Mouse (Mus musculus) heart, embryonic 15.5 days (tissue): ENCODE results near the gene Brms1l. TPM values are rescaled to one million over a fixed set of nuclear protein-coding genes. Genes with fewer than 3 reads are reported as not detected.
A peak's percentile ranks its signal among the peaks of the same experiment; 100 is the strongest.

ENCODE experiments used
- ATAC-seq: fragments of 200-750 bp; cut with Nextera tagmentation; replicated peaks from 2 replicates; pipeline ENCODE4 v1.8.0; 2017; ENCODE audit warnings: low read depth, moderate TSS enrichment; ENCODE audit not compliant: insufficient number of reproducible peaks, insufficient read depth, low FRiP score
- H3K27ac ChIP-seq: fragments of 300-500 bp; sonication (generic); 2 replicates; pipeline ENCODE4 v1.5.1; 2015; ENCODE audit warnings: mild to moderate bottlenecking, inconsistent platforms
- H3K27me3 ChIP-seq: fragments of 300-500 bp; sonication (generic); 2 replicates; pipeline ENCODE4 v1.6.1; 2015; ENCODE audit warnings: inconsistent platforms
- H3K36me3 ChIP-seq: fragments of 300-500 bp; sonication (generic); 2 replicates; pipeline ENCODE4 v1.6.1; 2015; ENCODE audit warnings: mild to moderate bottlenecking, inconsistent platforms
- H3K4me1 ChIP-seq: fragments of 300-500 bp; sonication (generic); replicated peaks from 2 replicates; pipeline ENCODE4 v1.6.1; 2015; ENCODE audit warnings: inconsistent platforms
- H3K4me2 ChIP-seq: fragments of 300-500 bp; sonication (generic); 2 replicates; pipeline ENCODE4 v1.6.1; 2015; ENCODE audit warnings: inconsistent platforms, mild to moderate bottlenecking, moderate library complexity
- H3K4me3 ChIP-seq: fragments of 300-500 bp; sonication (generic); 2 replicates; pipeline ENCODE4 v1.5.1; 2015; ENCODE audit warnings: mild to moderate bottlenecking, inconsistent platforms
- H3K9ac ChIP-seq: fragments of 300-500 bp; sonication (generic); 2 replicates; pipeline ENCODE4 v1.6.1; 2015; ENCODE audit warnings: mild to moderate bottlenecking, inconsistent platforms
- H3K9me3 ChIP-seq: fragments of 300-500 bp; sonication (generic); replicated peaks from 2 replicates; pipeline ENCODE4 v1.6.1; 2016; ENCODE audit warnings: inconsistent platforms
- WGBS: fragments of 180-500 bp; shearing (Covaris S2); methylation state at CpG from one replicate; pipeline ENCODE4 v1.1.7; 2015; ENCODE audit warnings: mixed read lengths; 5-methylcytosine and 5-hydroxymethylcytosine counted together
- polyA plus RNA-seq: library from polyadenylated mRNA; unstranded; fragments of >200 nt; fragmentation: Nextera tagmentation; extraction: Ambion mirVana; gene quantifications from 2 replicates; pipeline ENCODE4 v1.2.1, GENCODE M21; 2015

The Brms1l gene
- polyA plus RNA-seq, 1 experiment from 2014 or later: 24.6 TPM

GRCm38 (mm10) chr12:55825537-55825936 is 10.6 kb upstream of the Brms1l start:
- H3K27me3 ChIP-seq: no peaks in the 10 kb centered on the region
- no peaks in the 10 kb centered on the region for H3K9me3 ChIP-seq
- no peak overlapping the region for H3K4me3 ChIP-seq
- no peaks in the 10 kb centered on the region for H3K36me3 ChIP-seq
- no peak overlapping the region for H3K27ac ChIP-seq
- H3K4me1 ChIP-seq: peaks cover 4% of the 10 kb centered on the region; the same call in 1 of the 2 replicates
- 64% methylated on average over 2 of the region's 2 CpGs for WGBS
- H3K4me2 ChIP-seq: no peak overlapping the region
- H3K9ac ChIP-seq: no peak overlapping the region
- ATAC-seq: no peak

- Histone ChIP-seq H3K27me3 (no peaks in the 10 kb centered on the region), H3K4me3 (no peak overlapping the region), H3K4me1 (no peaks in the 10 kb centered on the region), H3K27ac (no peak overlapping the region), H3K9me3 (no peaks in the 10 kb centered on the region), H3K36me3 (no peaks in the 10 kb centered on the region), H3K9ac (no peak overlapping the region), H3K4me2 (no peak overlapping the region)
- ATAC-seq: no peak
- WGBS: 17% methylated on average over 2 of the region's 2 CpGs
Observed at GRCm38 (mm10) chr12:55831101-55831500, 5.0 kb upstream of the Brms1l start.

GRCm38 (mm10) chr12:55832961-55833360 is 3.2 kb upstream of the Brms1l start:
- no peaks in the 10 kb centered on the region for H3K36me3 ChIP-seq
- H3K9ac ChIP-seq: no peak overlapping the region
- H3K4me3 ChIP-seq: no peak overlapping the region
- ATAC-seq: no peak
- no peaks in the 10 kb centered on the region for H3K27me3 ChIP-seq
- no peaks in the 10 kb centered on the region for H3K9me3 ChIP-seq
- peaks cover 5% of the 10 kb centered on the region for H3K4me1 ChIP-seq
- H3K4me2 ChIP-seq: no peak overlapping the region
- H3K27ac ChIP-seq: no peak overlapping the region

DNA sequence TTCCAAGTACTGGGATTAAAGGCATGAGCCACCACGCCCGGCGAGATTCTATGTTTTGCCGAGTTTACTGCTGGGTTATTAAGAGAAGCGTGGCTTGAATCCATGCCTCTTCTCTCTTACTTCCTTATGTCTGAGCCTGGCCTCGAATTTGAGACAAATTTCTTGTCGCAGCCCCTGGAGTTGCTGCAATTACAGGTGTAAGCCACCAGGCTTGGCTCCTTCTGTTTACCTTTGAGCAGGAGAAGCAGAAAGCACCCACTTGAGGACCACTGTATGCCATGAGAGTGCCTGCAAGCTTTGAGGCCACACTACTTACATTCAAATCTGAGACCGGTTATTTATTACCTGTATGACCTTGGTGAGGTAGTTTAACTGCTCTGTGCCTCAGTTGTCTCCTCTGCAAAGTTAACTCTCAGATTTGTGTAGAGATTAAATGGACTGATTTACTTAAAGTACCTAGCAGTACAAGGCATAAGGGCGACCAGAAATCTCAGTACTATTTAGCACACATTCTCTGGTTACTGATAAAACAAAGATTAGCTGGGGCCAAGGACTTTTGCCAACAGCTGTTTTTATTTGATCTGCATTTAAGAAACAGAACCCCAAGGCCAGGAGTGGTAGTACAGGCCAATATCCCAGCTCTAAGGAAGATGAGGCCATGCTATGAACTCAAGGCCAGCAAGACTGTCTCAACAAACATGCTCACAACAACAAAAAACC is 2.1 kb upstream of the Brms1l start:
- 53% methylated on average over 9 of the region's 9 CpGs for WGBS

DNA sequence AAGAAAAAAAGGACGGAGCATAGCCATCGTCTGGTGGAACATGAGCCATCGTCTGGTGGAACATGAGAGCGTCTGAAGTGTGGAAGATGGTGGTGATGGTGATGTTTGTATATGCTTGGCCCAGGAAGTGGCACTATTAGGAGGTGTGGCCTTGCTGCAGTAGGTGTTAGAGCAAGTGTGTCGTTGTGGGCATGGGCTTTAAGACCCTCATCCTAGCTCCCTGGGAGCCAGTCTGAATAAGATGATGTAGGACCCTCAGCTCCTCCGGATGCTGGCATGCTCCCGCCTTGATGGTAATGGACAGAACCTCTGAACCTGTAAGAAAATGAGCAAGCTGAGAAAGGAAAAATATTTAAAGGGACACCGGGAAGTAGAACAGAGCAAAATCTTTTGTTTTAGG is 1.2 kb upstream of the Brms1l start:
- 80% methylated on average over 8 of the region's 8 CpGs for WGBS
- no peak overlapping the region for H3K4me2 ChIP-seq
- peaks cover 5% of the 10 kb centered on the region for H3K4me1 ChIP-seq
- H3K27me3 ChIP-seq: no peaks in the 10 kb centered on the region
- no peak overlapping the region for H3K4me3 ChIP-seq
- H3K9me3 ChIP-seq: no peaks in the 10 kb centered on the region
- no peak for ATAC-seq
- H3K9ac ChIP-seq: no peak overlapping the region
- no peak overlapping the region for H3K27ac ChIP-seq
- no peaks in the 10 kb centered on the region for H3K36me3 ChIP-seq

More for the DNA sequence above, 2.1 kb upstream of the Brms1l start:
- Histone ChIP-seq H3K9me3 (no peaks in the 10 kb centered on the region), H3K27me3 (no peaks in the 10 kb centered on the region), H3K36me3 (no peaks in the 10 kb centered on the region), H3K4me2 (no peak overlapping the region), H3K27ac (no peak overlapping the region), H3K4me1 (peaks cover 5% of the 10 kb centered on the region), H3K9ac (no peak overlapping the region), H3K4me3 (no peak overlapping the region)
- no peak for ATAC-seq

DNA sequence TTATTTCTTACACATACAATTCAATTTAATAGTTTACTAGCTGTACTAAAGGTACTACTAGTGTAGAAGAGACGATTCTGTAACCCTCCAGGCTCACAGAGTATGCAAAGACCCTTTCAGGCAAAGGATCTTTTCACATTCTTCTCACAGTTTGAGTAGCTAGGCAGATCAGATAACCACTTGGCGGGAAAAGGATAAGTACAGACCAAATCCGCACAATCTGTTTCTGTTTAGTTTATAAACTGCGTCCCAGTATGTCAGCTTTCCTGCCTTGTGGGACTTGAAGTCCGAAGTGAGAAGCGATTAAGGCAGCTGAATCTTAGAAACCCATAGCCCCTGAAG is 296 bp upstream of the Brms1l start:
- under 1% methylated on average over 6 of the region's 6 CpGs for WGBS
- Histone ChIP-seq H3K4me3 (peak overlapping the region; percentile 79), H3K9ac (peak overlapping the region; percentile 73), H3K27ac (peak overlapping the region; percentile 93), H3K4me2 (peak overlapping the region; percentile 71), H3K27me3 (no peaks in the 10 kb centered on the region), H3K9me3 (no peaks in the 10 kb centered on the region), H3K36me3 (no peaks in the 10 kb centered on the region), H3K4me1 (peaks cover 5% of the 10 kb centered on the region)
- ATAC-seq: no peak

DNA sequence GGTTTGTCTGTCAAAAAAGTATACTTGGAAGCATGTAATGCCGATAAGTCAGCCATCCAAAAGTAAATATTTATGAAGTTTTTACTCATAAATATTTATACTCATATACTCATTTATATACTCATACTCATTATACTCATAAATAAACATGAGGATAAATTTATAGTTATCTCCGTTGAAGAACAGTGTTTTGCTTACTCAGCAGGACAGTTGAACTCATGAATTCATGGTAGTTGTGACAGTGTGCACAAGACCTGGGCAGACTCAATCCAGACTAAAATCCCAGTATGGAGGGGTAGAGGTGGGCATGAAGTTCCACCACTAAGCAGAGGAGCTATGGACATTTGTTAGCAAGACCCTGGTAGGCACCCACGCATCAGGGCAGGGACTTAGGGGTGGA is 1.4 kb downstream of the Brms1l start:
- H3K4me2 ChIP-seq: peak overlapping the region; percentile 71
- H3K36me3 ChIP-seq: peaks cover 9% of the 10 kb centered on the region
- peaks cover 5% of the 10 kb centered on the region for H3K4me1 ChIP-seq
- H3K9me3 ChIP-seq: no peaks in the 10 kb centered on the region
- no peak overlapping the region for H3K27ac ChIP-seq
- ATAC-seq: no peak
- no peaks in the 10 kb centered on the region for H3K27me3 ChIP-seq
- 73% methylated on average over 3 of the region's 3 CpGs for WGBS
- H3K9ac ChIP-seq: peak overlapping the region; percentile 83; the same call in 1 of the 2 replicates
- H3K4me3 ChIP-seq: no peak overlapping the region

DNA sequence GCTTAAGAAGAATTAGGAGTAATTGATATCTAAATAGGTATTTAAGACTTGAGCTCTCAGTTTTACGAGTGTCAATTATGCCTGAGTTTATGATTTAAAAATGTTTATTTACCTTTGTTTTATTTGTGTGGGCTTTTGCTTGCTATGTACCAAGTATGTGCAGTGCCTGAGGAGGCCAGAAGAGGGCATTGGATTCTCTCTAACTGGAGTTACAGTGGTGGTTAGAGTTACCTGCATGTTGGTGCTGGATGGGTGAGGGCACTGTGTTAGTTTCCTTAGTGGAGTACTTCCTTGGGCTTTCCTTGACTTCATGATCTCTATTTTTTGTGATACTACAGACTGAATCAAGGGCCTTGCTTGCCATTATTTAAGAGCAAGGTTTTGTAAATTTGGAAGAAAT is 10.6 kb downstream of the Brms1l start:
- no peak for ATAC-seq
- Histone ChIP-seq H3K9me3 (no peaks in the 10 kb centered on the region), H3K27me3 (no peaks in the 10 kb centered on the region), H3K36me3 (peaks cover 25% of the 10 kb centered on the region), H3K27ac (no peak overlapping the region), H3K4me2 (no peak overlapping the region), H3K4me1 (no peaks in the 10 kb centered on the region), H3K4me3 (no peak overlapping the region), H3K9ac (no peak overlapping the region)
- WGBS: 69% methylated on average over 1 of the region's 1 CpGs

- 98% methylated on average over 4 of the region's 4 CpGs for WGBS
- no peaks in the 10 kb centered on the region for H3K4me1 ChIP-seq
- H3K36me3 ChIP-seq: peaks cover 16% of the 10 kb centered on the region
- H3K9ac ChIP-seq: no peak overlapping the region
- no peak overlapping the region for H3K4me2 ChIP-seq
- no peaks in the 10 kb centered on the region for H3K9me3 ChIP-seq
- ATAC-seq: no peak
- H3K4me3 ChIP-seq: no peak overlapping the region
- no peaks in the 10 kb centered on the region for H3K27me3 ChIP-seq
- H3K27ac ChIP-seq: no peak overlapping the region
Observed at GRCm38 (mm10) chr12:55847851-55848250, 11.7 kb downstream of the Brms1l start.

GRCm38 (mm10) chr12:55850650-55851049 is 14.5 kb downstream of the Brms1l start:
- peaks cover 28% of the 10 kb centered on the region for H3K36me3 ChIP-seq
- H3K27me3 ChIP-seq: no peaks in the 10 kb centered on the region
- H3K4me3 ChIP-seq: no peak overlapping the region
- no peak overlapping the region for H3K27ac ChIP-seq
- 0 out of 2 replicates have a peak, but pooled peaks cover under 1% of the 10 kb centered on the region for H3K9me3 ChIP-seq
- H3K4me1 ChIP-seq: no peaks in the 10 kb centered on the region
- ATAC-seq: no peak
- no peak overlapping the region for H3K9ac ChIP-seq
- no peak overlapping the region for H3K4me2 ChIP-seq

- no peak overlapping the region for H3K9ac ChIP-seq
- H3K4me3 ChIP-seq: no peak overlapping the region
- H3K27me3 ChIP-seq: no peaks in the 10 kb centered on the region
- no peak overlapping the region for H3K4me2 ChIP-seq
- ATAC-seq: no peak
- 83% methylated on average over 17 of the region's 17 CpGs for WGBS
- no peak overlapping the region for H3K27ac ChIP-seq
- peaks cover 9% of the 10 kb centered on the region; the same call in 1 of the 2 replicates for H3K9me3 ChIP-seq
- H3K36me3 ChIP-seq: peaks cover 51% of the 10 kb centered on the region
- H3K4me1 ChIP-seq: no peaks in the 10 kb centered on the region
Observed at GRCm38 (mm10) chr12:55859409-55860349, 23.6 kb downstream of the Brms1l start.
